Mouse (Mus musculus) kidney, adult 2 months (tissue): ENCODE measurements around the gene Phykpl. TPM values are rescaled to one million over a fixed set of nuclear protein-coding genes. Genes with fewer than 3 reads are reported as not detected.
A peak's percentile ranks its signal among the peaks of the same experiment; 100 is the strongest.

ENCODE experiments used
- DNase-seq: peaks from one replicate; pipeline ENCODE4 v3.0.0; 2021
- H3K27ac ChIP-seq: fragments of 200-500 bp; 2 replicates; pipeline ENCODE4 v1.5.1; 2012; ENCODE audit warnings: low read depth, low read length, control low read depth, inconsistent platforms; ENCODE audit not compliant: insufficient read depth
- H3K27me3 ChIP-seq: fragments of 200-500 bp; replicated peaks from 2 replicates; pipeline ENCODE4 v1.6.1; 2012; ENCODE audit warnings: mild to moderate bottlenecking, moderate library complexity, low read length, inconsistent platforms; ENCODE audit not compliant: control insufficient read depth, insufficient read depth
- H3K36me3 ChIP-seq: fragments of 200-500 bp; 2 replicates; pipeline ENCODE4 v1.6.1; 2012; ENCODE audit warnings: mild to moderate bottlenecking, moderate library complexity, low read length, inconsistent platforms; ENCODE audit not compliant: control insufficient read depth, insufficient read depth
- H3K4me1 ChIP-seq: fragments of 200-500 bp; 2 replicates; pipeline ENCODE4 v1.6.1; 2011; ENCODE audit warnings: low read length; ENCODE audit not compliant: control insufficient read depth, insufficient read depth
- H3K4me3 ChIP-seq: fragments of 200-500 bp; 2 replicates; pipeline ENCODE4 v1.5.1; 2011; ENCODE audit warnings: mild to moderate bottlenecking, low read depth, low read length, control low read depth; ENCODE audit not compliant: insufficient read depth
- CTCF ChIP-seq: fragments of 200-500 bp; conservative IDR thresholded peaks from 2 replicates; pipeline ENCODE4 v1.5.1; 2011; ENCODE audit warnings: low read depth, mild to moderate bottlenecking, control low read depth, low read length, moderate library complexity, mixed read lengths; ENCODE audit not compliant: insufficient read depth, insufficient read length
- POLR2A ChIP-seq: fragments of 200-500 bp; IDR thresholded peaks from one replicate; pipeline ENCODE4 v1.6.1; 2011; ENCODE audit warnings: low read depth, low read length, control low read depth
- WGBS: fragments of 180-500 bp; shearing (Covaris S2); methylation state at CpG from one replicate; pipeline ENCODE4 v1.1.7; 2018; 5-methylcytosine and 5-hydroxymethylcytosine counted together
- polyA plus RNA-seq: library from polyadenylated mRNA; depleted of rRNA; stranded (reverse); fragments of >200 nt; gene quantifications from 2 replicates; pipeline ENCODE4 v1.2.3, GENCODE M21; 2012

Gene Phykpl
- polyA plus RNA-seq, 1 experiment, result 28.5 TPM

GRCm38 (mm10) chr11:51544413-51544812, 40.1 kb upstream of the Phykpl start:
- no peak for TF ChIP-seq POLR2A
- TF ChIP-seq CTCF, result no peak
- no peaks in the 10 kb centered on the region for H3K4me1 ChIP-seq
- no peaks in the 10 kb centered on the region for H3K36me3 ChIP-seq
- no peaks in the 10 kb centered on the region for H3K27me3 ChIP-seq
- no peak for DNase-seq
- H3K4me3 ChIP-seq, result no peak overlapping the region
- WGBS, result 62% methylated on average over 2 of the region's 2 CpGs
- no peak overlapping the region for H3K27ac ChIP-seq

GRCm38 (mm10) chr11:51545811-51546210, 38.7 kb upstream of the Phykpl start:
- WGBS, result 67% methylated on average over 4 of the region's 4 CpGs
- Histone ChIP-seq H3K36me3 (no peaks in the 10 kb centered on the region), H3K4me1 (no peaks in the 10 kb centered on the region), H3K27ac (no peak overlapping the region), H3K27me3 (no peaks in the 10 kb centered on the region), H3K4me3 (no peak overlapping the region)
- DNase-seq, result no peak
- no peak for TF ChIP-seq CTCF
- no peak for TF ChIP-seq POLR2A

GRCm38 (mm10) chr11:51551253-51551652, 33.3 kb upstream of the Phykpl start:
- H3K4me3 ChIP-seq, result no peak overlapping the region
- H3K27me3 ChIP-seq, result no peaks in the 10 kb centered on the region
- peak; percentile 20 for DNase-seq
- TF ChIP-seq POLR2A (no peak), CTCF (no peak)
- H3K36me3 ChIP-seq, result no peaks in the 10 kb centered on the region
- WGBS, result 38% methylated on average over 5 of the region's 5 CpGs
- H3K4me1 ChIP-seq, result no peaks in the 10 kb centered on the region
- no peak overlapping the region for H3K27ac ChIP-seq

- Histone ChIP-seq H3K36me3 (no peaks in the 10 kb centered on the region), H3K4me1 (no peaks in the 10 kb centered on the region), H3K4me3 (no peak overlapping the region), H3K27ac (no peak overlapping the region), H3K27me3 (no peaks in the 10 kb centered on the region)
- WGBS, result 65% methylated on average over 3 of the region's 3 CpGs
- TF ChIP-seq POLR2A (no peak), CTCF (no peak)
- DNase-seq, result no peak
Observed at GRCm38 (mm10) chr11:51552091-51552490, 32.5 kb upstream of the Phykpl start.

- Histone ChIP-seq H3K4me1 (no peaks in the 10 kb centered on the region), H3K27me3 (no peaks in the 10 kb centered on the region), H3K36me3 (no peaks in the 10 kb centered on the region), H3K27ac (no peak overlapping the region), H3K4me3 (no peak overlapping the region)
- TF ChIP-seq CTCF, result no peak
- no peak for TF ChIP-seq POLR2A
- no peak for DNase-seq
- 76% methylated on average over 10 of the region's 10 CpGs for WGBS
Observed at GRCm38 (mm10) chr11:51554590-51554989, 30.0 kb upstream of the Phykpl start.

GRCm38 (mm10) chr11:51555066-51555465, 29.5 kb upstream of the Phykpl start:
- Histone ChIP-seq H3K36me3 (no peaks in the 10 kb centered on the region), H3K4me3 (no peak overlapping the region), H3K27ac (no peak overlapping the region), H3K4me1 (no peaks in the 10 kb centered on the region), H3K27me3 (no peaks in the 10 kb centered on the region)
- no peak for DNase-seq
- TF ChIP-seq POLR2A (no peak), CTCF (no peak)
- WGBS, result 81% methylated on average over 2 of the region's 2 CpGs

GRCm38 (mm10) chr11:51563276-51563675, 21.3 kb upstream of the Phykpl start:
- no peak for DNase-seq
- no peak overlapping the region for H3K4me3 ChIP-seq
- WGBS, result 93% methylated on average over 1 of the region's 1 CpGs
- no peaks in the 10 kb centered on the region for H3K27me3 ChIP-seq
- TF ChIP-seq CTCF, result no peak
- no peak for TF ChIP-seq POLR2A
- H3K4me1 ChIP-seq, result no peaks in the 10 kb centered on the region
- no peaks in the 10 kb centered on the region for H3K36me3 ChIP-seq
- H3K27ac ChIP-seq, result no peak overlapping the region

- Histone ChIP-seq H3K27me3 (no peaks in the 10 kb centered on the region), H3K36me3 (no peaks in the 10 kb centered on the region), H3K4me3 (no peak overlapping the region), H3K4me1 (no peaks in the 10 kb centered on the region), H3K27ac (no peak overlapping the region)
- 34% methylated on average over 3 of the region's 3 CpGs for whole genome bisulfite sequencing
- DNase-seq, result peak; percentile 76
- TF ChIP-seq CTCF (no peak), POLR2A (no peak)
Observed at GRCm38 (mm10) chr11:51565062-51565461, 19.5 kb upstream of the Phykpl start.
